Mouse (Mus musculus) stomach, postnatal 0 days (tissue): Measurements from ENCODE around the gene Slc2a10. TPM values are rescaled to one million over a fixed set of nuclear protein-coding genes. Genes with fewer than 3 reads are reported as not detected.
A peak's percentile ranks its signal among the peaks of the same experiment; 100 is the strongest.

Experiments used
- ATAC-seq: fragments of 200-750 bp; cut with Nextera tagmentation; 2 replicates; pipeline ENCODE4 v1.8.0; 2017; ENCODE audit not compliant: low FRiP score, low TSS enrichment
- DNase-seq: peaks from one replicate; pipeline ENCODE4 v3.0.0-alpha.2; 2016; ENCODE audit warnings: low spot score
- H3K27ac ChIP-seq: fragments of 300-500 bp; sonication (generic); replicated peaks from 2 replicates; pipeline ENCODE4 v1.5.1; 2014; ENCODE audit warnings: mild to moderate bottlenecking, control low read depth
- H3K27me3 ChIP-seq: fragments of 300-500 bp; sonication (generic); 2 replicates; pipeline ENCODE4 v1.6.1; 2014; ENCODE audit warnings: low read length; ENCODE audit not compliant: control insufficient read depth, insufficient read depth
- H3K36me3 ChIP-seq: fragments of 300-500 bp; sonication (generic); 2 replicates; pipeline ENCODE4 v1.6.1; 2014; ENCODE audit warnings: low read length, mixed read lengths; ENCODE audit not compliant: control insufficient read depth, insufficient read depth
- H3K4me1 ChIP-seq: fragments of 300-500 bp; sonication (generic); replicated peaks from 2 replicates; pipeline ENCODE4 v1.6.1; 2014; ENCODE audit warnings: antibody characterized with exemption; ENCODE audit not compliant: control insufficient read depth, insufficient read depth
- H3K4me2 ChIP-seq: fragments of 300-500 bp; sonication (generic); replicated peaks from 2 replicates; pipeline ENCODE4 v1.6.1; 2014; ENCODE audit warnings: low read depth, mild to moderate bottlenecking, control low read depth, moderate library complexity
- H3K4me3 ChIP-seq: fragments of 300-500 bp; sonication (generic); 2 replicates; pipeline ENCODE4 v1.5.1; 2014; ENCODE audit warnings: low read depth, low read length, control low read depth
- H3K9ac ChIP-seq: fragments of 300-500 bp; sonication (generic); 2 replicates; pipeline ENCODE4 v1.6.1; 2014; ENCODE audit warnings: mild to moderate bottlenecking, low read length, control low read depth, mixed read lengths
- H3K9me3 ChIP-seq: fragments of 300-500 bp; sonication (generic); 2 replicates; pipeline ENCODE4 v1.6.1; 2016; ENCODE audit warnings: low read length; ENCODE audit not compliant: control insufficient read depth
- CTCF ChIP-seq: IDR thresholded peaks from 2 replicates; pipeline ENCODE4 v1.5.1; 2016; ENCODE audit warnings: antibody characterized with exemption, low read depth, mild to moderate bottlenecking, moderate library complexity
- EP300 ChIP-seq: optimal IDR thresholded peaks from 2 replicates; pipeline ENCODE3; 2016; ENCODE audit warnings: antibody characterized with exemption
- WGBS: fragments of 180-500 bp; shearing (Covaris S2); extraction: QIAGEN DNeasy Blood & Tissue Kit; methylation state at CpG from one replicate; pipeline ENCODE4 v1.1.7; 2014; 5-methylcytosine and 5-hydroxymethylcytosine counted together
- polyA plus RNA-seq: library from polyadenylated mRNA; unstranded; fragments of >200 nt; fragmentation: Nextera tagmentation; extraction: Ambion mirVana; gene quantifications from 2 replicates; pipeline ENCODE4 v1.2.1, GENCODE M21; 2015

The Slc2a10 gene
- polyA plus RNA-seq = 10.1 and 10.7 TPM in 2 replicates

DNA sequence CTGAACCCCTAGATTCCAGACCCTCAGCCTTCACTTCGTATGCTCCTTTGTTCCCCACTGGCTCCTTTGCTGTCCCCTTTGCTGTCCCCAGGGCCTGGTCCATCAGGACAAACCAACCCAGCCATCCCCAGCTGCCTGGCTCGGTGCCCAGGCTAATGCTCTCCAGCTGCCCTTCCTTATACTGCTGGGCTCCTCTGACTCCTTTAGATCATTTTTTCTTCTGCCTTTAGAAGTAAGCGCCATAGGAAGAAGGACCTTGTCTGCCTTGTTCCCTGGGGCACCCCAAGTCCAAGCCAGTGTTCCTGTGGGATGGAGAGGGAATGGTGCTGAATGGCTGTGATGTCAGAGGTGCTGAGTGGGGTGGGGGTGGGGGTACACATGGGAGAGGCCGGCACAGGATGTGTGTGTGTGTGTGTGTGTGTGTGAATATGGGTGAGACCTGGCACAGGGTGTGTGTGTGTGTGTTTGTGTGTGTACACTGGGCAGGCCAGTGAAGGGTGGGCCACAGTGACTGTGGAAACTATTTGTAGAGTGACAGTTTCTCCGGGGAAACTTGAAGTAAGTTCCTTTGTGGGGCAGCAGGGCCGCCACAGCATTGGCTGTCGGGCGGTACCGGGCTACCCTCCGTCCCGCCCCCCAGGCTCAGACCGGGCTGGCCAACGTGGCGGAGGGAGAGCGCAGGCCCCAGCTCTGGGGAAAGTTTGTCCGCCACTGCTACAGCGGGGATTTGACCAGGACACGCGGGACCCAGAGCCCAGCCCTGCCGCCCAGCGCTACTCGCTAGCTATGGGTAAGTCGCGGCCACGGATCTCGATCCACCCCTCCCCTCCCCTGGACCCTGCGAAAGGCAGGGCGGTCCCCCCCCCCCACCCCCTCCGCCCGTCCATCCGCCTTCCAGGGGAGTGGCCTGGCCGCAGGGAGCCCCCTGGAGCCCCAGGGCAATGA lies at the start of gene Slc2a10:
Slc2a10 (plus strand) TSS at position 529 of the 945 bp plus-strand sequence.
- Histone ChIP-seq H3K27me3 (no peaks in the 10 kb centered on the region), H3K4me1 (peaks cover 2% of the 10 kb centered on the region; the same call in 1 of the 2 replicates), H3K27ac (peak within 1 kb of the TSS; percentile 81), H3K4me3 (peak within 1 kb of the TSS; percentile 49), H3K9ac (peak within 1 kb of the TSS; percentile 67), H3K4me2 (peak within 1 kb of the TSS; percentile 76), H3K9me3 (no peaks in the 10 kb centered on the region), H3K36me3 (no peaks in the 10 kb centered on the region)
- TF ChIP-seq CTCF (no peak), EP300 (no peak)
- DNase-seq (peak; percentile 76), ATAC-seq (peak; percentile 84)
- 5% methylated on average over 26 of the region's 32 CpGs for WGBS

GRCm38 (mm10) chr2:165456710-165457109 lies 46.9 kb upstream of the Slc2a10 start:
- H3K4me2 ChIP-seq = no peak overlapping the region
- no peak for ATAC-seq
- 64% methylated on average over 2 of the region's 2 CpGs for WGBS
- H3K9ac ChIP-seq = no peak overlapping the region
- TF ChIP-seq EP300 (no peak), CTCF (no peak)
- H3K4me3 ChIP-seq = no peak overlapping the region
- no peak overlapping the region for H3K27ac ChIP-seq
- no peaks in the 10 kb centered on the region for H3K36me3 ChIP-seq
- DNase-seq = no peak
- H3K27me3 ChIP-seq = no peaks in the 10 kb centered on the region
- H3K9me3 ChIP-seq = no peaks in the 10 kb centered on the region
- no peaks in the 10 kb centered on the region for H3K4me1 ChIP-seq

GRCm38 (mm10) chr2:165458189-165458588 lies 45.4 kb upstream of the Slc2a10 start:
- no peaks in the 10 kb centered on the region for H3K9me3 ChIP-seq
- WGBS = 48% methylated on average over 5 of the region's 5 CpGs
- H3K9ac ChIP-seq = no peak overlapping the region
- DNase-seq = no peak
- no peaks in the 10 kb centered on the region for H3K36me3 ChIP-seq
- no peaks in the 10 kb centered on the region for H3K4me1 ChIP-seq
- H3K4me2 ChIP-seq = no peak overlapping the region
- TF ChIP-seq CTCF (no peak), EP300 (no peak)
- no peak overlapping the region for H3K4me3 ChIP-seq
- no peak overlapping the region for H3K27ac ChIP-seq
- ATAC-seq = no peak
- H3K27me3 ChIP-seq = no peaks in the 10 kb centered on the region

GRCm38 (mm10) chr2:165459663-165460062 lies 43.9 kb upstream of the Slc2a10 start:
- H3K27ac ChIP-seq = no peak overlapping the region
- H3K36me3 ChIP-seq = no peaks in the 10 kb centered on the region
- no peak for TF ChIP-seq CTCF
- no peak for TF ChIP-seq EP300
- H3K4me3 ChIP-seq = no peak overlapping the region
- no peaks in the 10 kb centered on the region for H3K4me1 ChIP-seq
- WGBS = 15% methylated on average over 7 of the region's 7 CpGs
- H3K27me3 ChIP-seq = no peaks in the 10 kb centered on the region
- no peak overlapping the region for H3K9ac ChIP-seq
- no peak overlapping the region for H3K4me2 ChIP-seq
- DNase-seq (no peak), ATAC-seq (no peak)
- no peaks in the 10 kb centered on the region for H3K9me3 ChIP-seq

DNA sequence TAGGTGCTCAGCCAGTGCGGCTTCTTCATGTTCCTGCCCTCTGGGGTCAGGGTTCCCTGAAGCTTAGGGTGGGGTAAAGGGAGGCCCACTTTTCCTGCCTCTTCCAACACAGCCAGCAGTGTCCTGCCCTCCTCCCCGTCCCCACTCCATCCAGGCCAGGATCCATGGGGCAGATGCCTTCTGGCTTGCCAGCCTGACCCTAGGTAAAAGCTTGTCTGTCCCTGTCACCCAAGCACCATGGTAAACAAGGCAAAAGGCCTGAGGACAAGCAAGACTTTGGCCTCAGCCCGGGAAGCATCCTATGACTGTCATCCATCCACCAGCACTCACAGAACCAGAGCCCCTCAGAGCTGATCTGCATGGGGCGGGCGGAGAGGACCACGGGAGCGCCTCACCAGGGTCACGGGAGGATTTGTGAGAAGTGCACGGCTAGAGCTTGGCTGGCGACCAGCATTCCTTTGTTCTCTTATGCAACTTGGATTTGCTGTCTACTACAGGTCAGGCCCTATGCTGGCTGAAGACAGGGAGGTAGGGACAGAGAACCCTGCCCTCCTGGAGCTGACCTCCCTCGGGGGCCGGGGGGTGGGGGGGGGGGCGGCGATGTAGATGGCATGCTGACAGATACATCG lies 35.6 kb upstream of the Slc2a10 start:
- no peak for DNase-seq
- WGBS = 38% methylated on average over 15 of the region's 15 CpGs

More for the DNA sequence above, 35.6 kb upstream of the Slc2a10 start:
- H3K9ac ChIP-seq = no peak overlapping the region
- peaks cover 5% of the 10 kb centered on the region; the same call in 1 of the 2 replicates for H3K27me3 ChIP-seq
- no peak for ATAC-seq
- TF ChIP-seq EP300 (no peak), CTCF (no peak)
- H3K27ac ChIP-seq = no peak overlapping the region
- no peaks in the 10 kb centered on the region for H3K36me3 ChIP-seq
- no peak overlapping the region for H3K4me3 ChIP-seq
- H3K4me2 ChIP-seq = no peak overlapping the region
- H3K4me1 ChIP-seq = no peaks in the 10 kb centered on the region
- no peaks in the 10 kb centered on the region for H3K9me3 ChIP-seq
